Mouse (Mus musculus): Measurements from ENCODE around the gene Cysrt1.
A peak's percentile ranks its signal among the peaks of the same experiment; 100 is the strongest.
"Not testable (repeated sequence)": the region's sequence is repeated elsewhere in the genome, so short reads cannot be mapped to it uniquely, and the experiment has no call there.

Gene Cysrt1

GRCm38 (mm10) chr2:25264851-25265250 is 22.6 kb upstream of the Cysrt1 start:
- no peak for DNase-seq (ENCODE audit: low read depth, low spot score)

- DNase-seq (ENCODE audit: low read depth, low spot score) = no peak
Measured at GRCm38 (mm10) chr2:25264286-25264660, 22.0 kb upstream of the Cysrt1 start.

- no peak for DNase-seq (ENCODE audit: low read depth, low spot score)
Measured at GRCm38 (mm10) chr2:25263623-25264285, 21.5 kb upstream of the Cysrt1 start.

GRCm38 (mm10) chr2:25262795-25263622 is 20.8 kb upstream of the Cysrt1 start:
- DNase-seq (ENCODE audit: low read depth, low spot score) = peak; percentile 79

GRCm38 (mm10) chr2:25262291-25262767 is 20.1 kb upstream of the Cysrt1 start, which contains the start of gene Tprn:
Gene Tprn (plus strand): TSS chr2:25262618.
- DNase-seq (ENCODE audit: low read depth, low spot score) = peak; percentile 98

GRCm38 (mm10) chr2:25261870-25262269 is 19.6 kb upstream of the Cysrt1 start:
- no peak for DNase-seq (ENCODE audit: low read depth, low spot score)

GRCm38 (mm10) chr2:25258887-25259286 is 16.6 kb upstream of the Cysrt1 start:
- peak; percentile 52 for DNase-seq (ENCODE audit: low read depth, low spot score)

GRCm38 (mm10) chr2:25257250-25257649 is 15.0 kb upstream of the Cysrt1 start:
- not testable (repeated sequence) for DNase-seq (ENCODE audit: low read depth, low spot score)

- peak; percentile 87 for DNase-seq (ENCODE audit: low read depth, low spot score)
Measured at GRCm38 (mm10) chr2:25256443-25257109, 14.3 kb upstream of the Cysrt1 start.

GRCm38 (mm10) chr2:25255284-25255779 is 13.1 kb upstream of the Cysrt1 start, which contains the start of gene Tmem203:
Gene Tmem203 (plus strand): TSS chr2:25255439.
- DNase-seq (ENCODE audit: low read depth, low spot score) = peak; percentile 94

GRCm38 (mm10) chr2:25252331-25252730 is 10.1 kb upstream of the Cysrt1 start:
- DNase-seq (ENCODE audit: low read depth, low spot score) = peak; percentile 58

- no peak for DNase-seq (ENCODE audit: low read depth, low spot score)
Measured at GRCm38 (mm10) chr2:25246183-25247072, 4.2 kb upstream of the Cysrt1 start, which contains the start of gene AL732309.1. Gene AL732309.1 (minus strand): TSS chr2:25246863.

GRCm38 (mm10) chr2:25244144-25244543 is 1.9 kb upstream of the Cysrt1 start:
- DNase-seq (ENCODE audit: low read depth, low spot score) = no peak

GRCm38 (mm10) chr2:25243342-25243741 is 1.1 kb upstream of the Cysrt1 start:
- DNase-seq (ENCODE audit: low read depth, low spot score) = no peak

GRCm38 (mm10) chr2:25241438-25241775 is 845 bp downstream of the Cysrt1 start:
- no peak for DNase-seq (ENCODE audit: low read depth, low spot score)

- DNase-seq (ENCODE audit: low read depth, low spot score) = peak; percentile 84
Measured at GRCm38 (mm10) chr2:25240723-25241437, 1.4 kb downstream of the Cysrt1 start.

- no peak for DNase-seq (ENCODE audit: low read depth, low spot score)
Measured at GRCm38 (mm10) chr2:25240310-25240709, 1.9 kb downstream of the Cysrt1 start.

GRCm38 (mm10) chr2:25239766-25240165 is 2.5 kb downstream of the Cysrt1 start:
- no peak for DNase-seq (ENCODE audit: low read depth, low spot score)

- DNase-seq (ENCODE audit: low read depth, low spot score) = no peak
Measured at GRCm38 (mm10) chr2:25238106-25238505, 4.1 kb downstream of the Cysrt1 start.

GRCm38 (mm10) chr2:25237522-25237921 is 4.7 kb downstream of the Cysrt1 start:
- DNase-seq (ENCODE audit: low read depth, low spot score) = no peak
